Mouse (Mus musculus) forebrain, embryonic 14.5 days (tissue): ENCODE results near the gene Fbxw14. TPM values are rescaled to one million over a fixed set of nuclear protein-coding genes. Genes with fewer than 3 reads are reported as not detected.
"Not testable (repeated sequence)": the region's sequence is repeated elsewhere in the genome, so short reads cannot be mapped to it uniquely, and the experiment has no call there.

ENCODE experiments used
- ATAC-seq: fragments of 200-750 bp; cut with Nextera tagmentation; 2 replicates; pipeline ENCODE4 v1.8.0; 2017; ENCODE audit warnings: mild to moderate bottlenecking, moderate library complexity
- DNase-seq: peaks from one replicate; pipeline ENCODE4 v3.0.0-alpha.2; 2015; ENCODE audit warnings: low spot score
- H3K27ac ChIP-seq: fragments of 300-500 bp; sonication (generic); 2 replicates; pipeline ENCODE4 v1.5.1; 2014; ENCODE audit warnings: low read depth, mild to moderate bottlenecking, control low read depth, low read length, moderate library complexity
- H3K27me3 ChIP-seq: fragments of 300-500 bp; sonication (generic); replicated peaks from 2 replicates; pipeline ENCODE4 v1.6.1; 2014; ENCODE audit warnings: low read length, control low read depth, mixed read lengths; ENCODE audit not compliant: control insufficient read depth, insufficient read depth
- H3K36me3 ChIP-seq: fragments of 300-500 bp; sonication (generic); 2 replicates; pipeline ENCODE4 v1.6.1; 2014; ENCODE audit warnings: low read length, control low read depth; ENCODE audit not compliant: control insufficient read depth, insufficient read depth
- H3K4me1 ChIP-seq: fragments of 300-500 bp; sonication (generic); 2 replicates; pipeline ENCODE4 v1.6.1; 2014; ENCODE audit warnings: antibody characterized with exemption, low read length, control low read depth; ENCODE audit not compliant: control insufficient read depth, insufficient read depth
- H3K4me2 ChIP-seq: fragments of 300-500 bp; sonication (generic); 2 replicates; pipeline ENCODE4 v1.6.1; 2014; ENCODE audit warnings: mild to moderate bottlenecking, control low read depth, low read length
- H3K4me3 ChIP-seq: fragments of 300-500 bp; sonication (generic); 2 replicates; pipeline ENCODE4 v1.5.1; 2014; ENCODE audit warnings: low read depth, low read length, control low read depth
- H3K9ac ChIP-seq: fragments of 300-500 bp; sonication (generic); 2 replicates; pipeline ENCODE4 v1.6.1; 2014; ENCODE audit warnings: mild to moderate bottlenecking, low read length, control low read depth, moderate library complexity
- H3K9me3 ChIP-seq: fragments of 300-500 bp; sonication (generic); replicated peaks from 2 replicates; pipeline ENCODE4 v1.6.1; 2016; ENCODE audit warnings: low read length, control low read depth, mixed read lengths; ENCODE audit not compliant: control insufficient read depth
- WGBS: fragments of 180-500 bp; shearing (Covaris S2); extraction: QIAGEN DNeasy Blood & Tissue Kit; methylation state at CpG from one replicate; pipeline ENCODE4 v1.1.7; 2014; 5-methylcytosine and 5-hydroxymethylcytosine counted together
- polyA plus RNA-seq: library from polyadenylated mRNA; unstranded; fragments of >200 nt; fragmentation: Nextera tagmentation; extraction: Ambion mirVana; gene quantifications from 2 replicates; pipeline ENCODE4 v1.2.1, GENCODE M21; 2014

The Fbxw14 gene
- polyA plus RNA-seq = not detected in 2 replicates

DNA sequence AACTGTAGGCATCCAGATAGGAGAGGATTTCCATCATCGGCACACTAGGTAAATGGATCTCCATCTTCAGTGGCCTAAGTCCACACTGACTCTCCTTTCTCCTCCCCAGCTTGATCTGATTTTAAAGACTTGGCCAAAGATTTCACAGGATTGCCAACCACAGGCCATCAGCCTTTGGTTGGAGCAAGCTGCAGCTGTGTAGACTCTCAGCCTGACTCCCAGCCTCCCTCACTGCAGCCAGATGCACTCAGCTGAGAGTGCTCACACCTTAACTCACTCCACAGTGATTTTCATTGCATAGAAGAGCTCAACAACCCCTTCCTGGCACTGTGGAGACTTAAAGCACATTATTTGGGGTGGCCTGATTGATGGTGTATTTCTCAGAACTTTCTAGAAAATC lies at the start of gene Fbxw14:
Fbxw14 (minus strand) TSS at position 101 of the 400 bp plus-strand sequence.
- not testable (repeated sequence) for H3K4me1 ChIP-seq, H3K36me3 ChIP-seq, H3K4me3 ChIP-seq, H3K9ac ChIP-seq, H3K9me3 ChIP-seq, H3K4me2 ChIP-seq, ATAC-seq, DNase-seq, H3K27me3 ChIP-seq, H3K27ac ChIP-seq
- WGBS = no CpG with 5 or more reads among the region's 1 CpGs

DNA sequence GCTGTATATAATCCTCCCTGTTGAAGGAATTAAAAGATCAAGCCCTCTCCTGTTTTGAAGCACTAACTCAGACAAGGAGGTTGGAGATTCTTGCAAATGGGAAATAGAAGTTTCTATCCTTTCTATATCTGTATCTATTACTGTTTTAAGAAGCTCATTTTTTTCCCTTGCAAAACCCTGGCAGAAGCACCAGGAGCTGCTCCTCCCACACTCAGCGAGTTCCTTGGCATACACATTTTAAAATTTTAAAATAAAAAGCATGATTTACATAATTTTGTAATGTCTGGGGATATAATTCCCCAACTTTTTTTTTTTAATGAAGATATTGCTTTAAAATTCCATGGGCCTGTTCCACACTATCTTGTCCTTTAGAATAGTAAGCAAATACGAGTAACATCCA lies 24.4 kb downstream of the Fbxw14 start:
- WGBS = 77% methylated on average over 2 of the region's 2 CpGs
- no peaks in the 10 kb centered on the region for H3K4me1 ChIP-seq
- DNase-seq (no peak), ATAC-seq (no peak)
- no peaks in the 10 kb centered on the region for H3K27me3 ChIP-seq
- H3K4me3 ChIP-seq = no peak overlapping the region
- no peaks in the 10 kb centered on the region for H3K9me3 ChIP-seq
- no peak overlapping the region for H3K27ac ChIP-seq
- no peak overlapping the region for H3K9ac ChIP-seq
- no peaks in the 10 kb centered on the region for H3K36me3 ChIP-seq
- no peak overlapping the region for H3K4me2 ChIP-seq

DNA sequence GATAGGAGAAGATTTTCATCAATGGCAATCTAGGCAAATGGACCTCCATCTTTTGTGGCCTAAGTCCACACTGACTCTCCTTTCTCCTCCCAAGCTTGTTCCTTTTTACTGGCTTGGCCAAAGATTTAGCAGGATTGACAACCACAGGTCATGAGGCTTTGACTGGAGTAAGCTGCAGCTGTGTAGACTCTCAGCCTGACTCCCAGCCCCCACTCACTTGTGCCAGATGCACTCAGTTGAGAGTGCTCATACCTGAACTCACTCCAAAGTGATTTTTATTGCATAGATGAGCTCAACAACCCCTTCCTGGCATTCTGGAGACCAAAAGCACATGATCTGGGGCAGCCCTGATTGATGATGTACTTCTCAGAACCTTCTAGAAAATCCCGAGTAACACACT lies 52.8 kb downstream of the Fbxw14 start, which contains the start of gene Fbxw20:
Fbxw20 (minus strand) TSS at position 101 of the 400 bp plus-strand sequence.
- no peak for DNase-seq
- no peak within 1 kb of the TSS for H3K4me2 ChIP-seq

More for the DNA sequence above, 52.8 kb downstream of the Fbxw14 start, which contains the start of gene Fbxw20:
- Histone ChIP-seq H3K27ac (no peak within 1 kb of the TSS), H3K9me3 (no peaks in the 10 kb centered on the region), H3K27me3 (no peaks in the 10 kb centered on the region), H3K36me3 (no peaks in the 10 kb centered on the region), H3K9ac (no peak within 1 kb of the TSS), H3K4me1 (no peaks in the 10 kb centered on the region), H3K4me3 (no peak within 1 kb of the TSS)
- ATAC-seq = no peak
- WGBS = 71% methylated on average over 1 of the region's 1 CpGs

Other genes starting within 250 kb of the Fbxw14 start
- 40.8 and 48.9 TPM in 2 replicates for gene Shisa5, start 249.1 kb downstream of the Fbxw14 start, polyA plus RNA-seq
- 11.1 and 11.9 TPM in 2 replicates for gene Trex1, start 227.9 kb downstream of the Fbxw14 start, polyA plus RNA-seq
- gene Atrip, start 213.6 kb downstream of the Fbxw14 start, polyA plus RNA-seq = 27.3 and 29.6 TPM in 2 replicates
- gene Ccdc51, start 205.2 kb downstream of the Fbxw14 start, polyA plus RNA-seq = 19.4 and 21.2 TPM in 2 replicates
- gene Tma7, start 205.1 kb downstream of the Fbxw14 start, polyA plus RNA-seq = 652 and 758 TPM in 2 replicates
- 13.9 and 15.7 TPM in 2 replicates for gene Plxnb1, start 192.3 kb downstream of the Fbxw14 start, polyA plus RNA-seq
- gene Fbxw21, start 125.6 kb downstream of the Fbxw14 start, polyA plus RNA-seq = not detected in 2 replicates
- gene Fbxw13, start 91.7 kb downstream of the Fbxw14 start, polyA plus RNA-seq = not detected in 2 replicates
- not detected in 2 replicates for gene Fbxw20, start 52.9 kb downstream of the Fbxw14 start, polyA plus RNA-seq
- gene Fbxw28, start 52.0 kb upstream of the Fbxw14 start, polyA plus RNA-seq = not detected in 2 replicates
- gene Fbxw22, start 116.6 kb upstream of the Fbxw14 start, polyA plus RNA-seq = not detected in 2 replicates
- gene Fbxw16, start 161.5 kb upstream of the Fbxw14 start, polyA plus RNA-seq = not detected in 2 replicates
- not detected in 2 replicates for gene Fbxw19, start 208.2 kb upstream of the Fbxw14 start, polyA plus RNA-seq